Mouse (Mus musculus) mature B cell (primary cell): ENCODE results near the gene Olfr186.
"Not testable (repeated sequence)": the region's sequence is repeated elsewhere in the genome, so short reads cannot be mapped to it uniquely, and the experiment has no call there.

ENCODE experiments used
- in situ Hi-C: fragments of 300-500 bp; cut with MboI; formaldehyde crosslinking; loops from 2 replicates; pipeline ENCODE4 v1.14.3; 2019

Olfr186 gene

GRCm38 (mm10) chr16:59030191-59030590 is at the start of gene Olfr186:
Gene Olfr186, minus strand, starts transcription at chr16:59030291.
- in situ Hi-C loops: no loop called here

GRCm38 (mm10) chr16:59077905-59078304 is 47.8 kb upstream of the Olfr186 start, which contains the start of gene Olfr190:
Gene Olfr190, minus strand, starts transcription at chr16:59078005.
- in situ Hi-C loops: no loop called here

GRCm38 (mm10) chr16:59073520-59073919 is 43.4 kb upstream of the Olfr186 start:
- in situ Hi-C loops: no loop called here

- in situ Hi-C loops: no loop called here
Measured at GRCm38 (mm10) chr16:59071755-59072154, 41.7 kb upstream of the Olfr186 start.

GRCm38 (mm10) chr16:59062411-59062810 is 32.3 kb upstream of the Olfr186 start:
- in situ Hi-C loops: not testable (repeated sequence)

GRCm38 (mm10) chr16:59049286-59049685 is 19.2 kb upstream of the Olfr186 start:
- in situ Hi-C loops: not testable (repeated sequence)

- in situ Hi-C loops: no loop called here
Measured at GRCm38 (mm10) chr16:59048860-59049259, 18.8 kb upstream of the Olfr186 start.

- in situ Hi-C loops: no loop called here
Measured at GRCm38 (mm10) chr16:59047579-59047978, 17.5 kb upstream of the Olfr186 start.

- in situ Hi-C loops: no loop called here
Measured at GRCm38 (mm10) chr16:59045835-59046234, 15.7 kb upstream of the Olfr186 start.

- in situ Hi-C loops: no loop called here
Measured at GRCm38 (mm10) chr16:59039710-59040109, 9.6 kb upstream of the Olfr186 start, which contains the start of gene Olfr187. Gene Olfr187, minus strand, starts transcription at chr16:59039767.

GRCm38 (mm10) chr16:59013357-59014018 is 16.6 kb downstream of the Olfr186 start:
- in situ Hi-C loops: no loop called here

GRCm38 (mm10) chr16:59007146-59007545 is 22.9 kb downstream of the Olfr186 start:
- in situ Hi-C loops: no loop called here

GRCm38 (mm10) chr16:58995057-58995456 is 35.0 kb downstream of the Olfr186 start, which contains the start of gene Olfr183:
Gene Olfr183, plus strand, starts transcription at chr16:58995357.
- in situ Hi-C loops: no loop called here
